Mouse (Mus musculus): ENCODE data around the gene Klhl21.
A peak's percentile ranks its signal among the peaks of the same experiment; 100 is the strongest.
"Not testable (repeated sequence)": the region's sequence is repeated elsewhere in the genome, so short reads cannot be mapped to it uniquely, and the experiment has no call there.

Gene Klhl21

DNA sequence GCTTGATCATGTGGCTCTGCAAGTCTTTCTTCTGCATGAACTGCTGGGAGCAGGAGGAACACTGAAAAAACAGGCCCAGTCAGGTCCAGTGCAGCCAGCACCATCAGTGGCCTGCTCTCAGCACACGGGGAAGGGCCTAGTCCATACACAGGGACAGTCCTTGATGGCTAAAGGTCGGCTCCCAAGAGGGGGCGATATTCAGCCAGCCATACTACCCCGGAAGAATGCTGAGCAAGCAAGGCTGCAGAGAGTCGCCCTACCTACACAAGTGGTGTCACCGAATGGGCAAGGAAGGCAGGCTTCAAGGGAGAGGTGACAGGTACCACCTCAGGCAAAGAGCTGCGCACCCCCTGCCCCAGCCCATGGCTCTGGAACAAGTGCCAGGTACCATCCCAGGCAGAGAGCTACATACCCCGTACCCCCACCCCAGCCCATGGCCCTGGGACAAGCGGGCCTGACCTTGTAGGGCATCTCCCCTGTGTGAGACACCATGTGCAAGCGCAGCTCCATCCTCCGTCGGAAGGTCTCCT is 13.0 kb downstream of the Klhl21 start:
- no peak for DNase-seq (ENCODE audit: low read depth, low spot score)

DNA sequence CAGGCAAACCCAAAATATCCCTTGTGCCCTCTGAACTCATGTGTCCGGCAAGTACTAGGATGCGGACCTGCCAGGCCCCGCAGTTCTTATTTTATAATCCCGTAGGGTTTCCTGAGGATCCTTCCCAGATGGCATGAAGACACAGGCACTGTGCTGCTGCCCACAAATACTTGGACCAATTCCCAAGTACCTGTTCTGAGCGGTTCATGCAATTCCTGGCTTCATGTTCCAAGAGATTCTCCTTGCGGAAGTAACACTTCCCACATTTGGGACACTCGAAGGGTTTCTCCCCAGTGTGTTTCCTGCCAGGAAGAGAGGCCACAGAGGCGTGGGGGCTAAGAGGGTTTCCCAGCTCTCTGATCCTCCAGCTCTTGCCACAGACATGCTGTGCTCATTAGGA is 13.9 kb downstream of the Klhl21 start:
- DNase-seq (ENCODE audit: low read depth, low spot score) = no peak

DNA sequence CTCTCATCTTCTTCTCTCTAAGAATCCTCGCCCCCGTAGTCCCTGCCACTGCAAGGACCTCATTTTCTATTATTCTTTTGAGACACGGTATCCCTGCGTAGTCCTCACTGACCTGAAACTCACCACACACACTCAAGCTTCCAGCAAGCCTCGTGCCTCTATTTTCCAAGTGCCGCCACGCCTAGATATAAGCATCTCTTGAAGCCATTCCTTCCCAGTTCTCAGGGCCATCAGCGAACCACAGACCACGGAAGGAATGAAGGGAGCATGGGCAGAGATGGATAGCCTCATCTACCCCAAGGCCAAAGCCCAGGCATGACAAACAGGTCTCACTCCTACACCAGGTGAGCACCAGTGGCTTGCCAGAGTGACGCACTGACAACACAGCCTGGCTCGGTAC is 15.9 kb downstream of the Klhl21 start:
- no peak for DNase-seq (ENCODE audit: low read depth, low spot score)

DNA sequence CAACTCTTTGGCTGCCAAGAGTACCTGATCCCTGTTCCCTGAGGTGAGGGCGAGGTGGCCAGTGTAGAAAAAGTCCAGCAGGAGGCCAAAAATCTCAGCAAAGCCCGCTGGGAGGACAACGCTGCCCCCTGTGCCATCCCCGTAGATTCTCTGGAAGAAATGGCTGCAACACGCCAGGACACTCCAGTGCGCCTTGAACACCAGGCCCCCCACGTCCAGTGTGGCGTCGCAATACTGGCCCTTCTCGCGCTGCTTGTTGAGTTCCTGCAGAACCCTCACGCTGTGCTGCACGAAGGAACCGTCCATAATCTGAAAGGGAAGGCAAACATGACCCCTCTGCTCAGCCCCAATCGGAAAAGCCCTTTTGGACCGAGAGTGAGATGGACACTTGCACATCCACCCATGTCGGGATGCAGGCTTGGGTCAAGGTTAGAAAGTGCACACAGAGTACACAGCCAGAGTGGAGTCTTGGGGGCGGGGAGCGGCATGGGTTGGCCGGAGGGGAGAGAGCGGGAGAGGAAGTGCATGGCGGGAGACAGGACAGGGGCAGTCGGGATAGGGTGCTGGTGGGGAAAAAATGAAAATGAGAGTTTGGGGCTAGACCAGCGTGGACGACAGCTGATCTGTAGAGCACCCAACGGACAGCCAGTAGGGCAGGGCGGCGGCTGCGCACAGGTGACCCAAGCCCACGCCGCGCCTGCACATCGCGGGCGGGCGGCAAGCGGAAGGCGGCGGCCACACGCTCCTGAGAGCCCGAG is 18.3 kb downstream of the Klhl21 start:
- no peak for DNase-seq (ENCODE audit: low read depth, low spot score)

DNA sequence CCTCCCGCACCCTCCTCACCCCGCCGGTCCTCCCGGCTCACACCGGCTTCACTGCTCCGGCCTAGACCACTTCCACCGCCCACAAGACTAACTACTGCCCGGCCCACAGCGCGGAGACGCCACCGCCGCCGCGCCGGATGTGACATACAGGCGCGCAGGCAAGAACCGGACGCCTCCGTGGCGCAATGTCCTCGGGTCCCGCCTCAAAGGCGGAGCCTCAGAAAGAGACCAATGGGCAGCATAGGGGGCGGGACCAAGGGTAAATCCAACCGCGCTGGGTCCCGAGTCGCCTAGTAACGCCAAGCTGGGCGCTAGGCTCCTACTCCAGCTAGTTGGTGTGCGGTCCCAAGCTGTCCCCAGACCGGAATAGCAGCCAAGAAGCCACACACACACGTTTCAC is 18.9 kb downstream of the Klhl21 start, which contains the start of gene Zbtb48:
TSS of gene Zbtb48 (minus strand) at position 148 of the 400 bp plus-strand sequence.
- DNase-seq (ENCODE audit: low read depth, low spot score) = peak; percentile 96

DNA sequence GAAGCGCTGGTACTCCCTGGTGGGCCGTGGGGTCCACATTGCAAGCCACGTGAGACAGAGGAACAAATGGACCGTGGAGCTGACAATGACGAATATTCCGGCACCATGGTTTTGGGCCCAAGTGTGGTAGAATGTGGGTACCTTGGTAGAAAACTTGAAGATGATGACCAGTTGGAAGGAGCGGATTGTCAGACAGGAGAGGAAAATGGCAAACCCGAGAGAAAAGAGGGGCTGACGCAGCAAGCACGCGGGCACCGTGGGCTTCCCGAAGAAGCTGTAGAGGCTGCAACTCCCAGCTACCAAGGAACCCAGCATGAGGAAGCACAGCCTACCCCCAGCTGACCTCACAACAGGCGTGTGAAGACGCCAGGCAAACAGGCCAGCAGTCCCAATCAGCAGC is 19.9 kb downstream of the Klhl21 start:
- DNase-seq (ENCODE audit: low read depth, low spot score) = no peak

DNA sequence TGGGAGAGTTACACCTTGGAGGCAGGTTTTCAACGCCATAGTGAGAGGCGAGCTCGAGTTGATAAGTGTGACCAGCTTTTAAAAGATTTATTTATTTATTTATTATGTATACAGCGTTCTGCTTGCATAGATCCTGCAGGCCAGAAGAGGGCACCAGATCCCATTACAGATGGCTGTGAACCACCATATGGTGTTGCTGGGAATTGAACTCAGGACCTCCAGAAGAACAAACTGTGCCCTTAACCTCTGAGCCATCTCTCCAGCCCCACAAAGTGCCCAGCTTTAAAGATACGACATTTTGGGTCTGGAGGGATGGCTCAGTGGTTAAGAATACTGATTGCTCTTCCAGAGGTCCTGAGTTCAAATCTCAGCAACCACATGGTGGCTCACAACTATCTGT is 20.5 kb downstream of the Klhl21 start:
- DNase-seq (ENCODE audit: low read depth, low spot score) = peak; percentile 37

DNA sequence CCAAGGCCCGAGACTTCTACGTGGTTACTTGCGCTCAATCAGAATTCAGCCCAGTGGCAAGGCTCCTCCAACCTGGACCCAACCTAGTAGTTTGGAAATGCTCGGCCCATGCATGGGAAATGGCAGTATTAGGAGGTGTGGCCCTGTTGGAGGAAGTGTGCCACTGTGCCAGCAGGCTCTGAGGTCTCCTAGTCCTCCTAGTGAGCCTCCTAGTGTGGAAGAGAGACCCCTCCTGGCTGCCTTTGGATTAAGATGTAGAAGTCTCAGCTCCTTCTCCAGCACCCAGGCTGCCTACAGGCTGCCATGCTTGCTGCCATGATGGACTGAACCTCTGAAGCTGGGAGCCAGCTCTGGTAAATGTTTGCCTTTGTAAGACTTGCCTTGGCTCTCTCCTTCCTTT is 21.4 kb downstream of the Klhl21 start:
- no peak for DNase-seq (ENCODE audit: low read depth, low spot score)

DNA sequence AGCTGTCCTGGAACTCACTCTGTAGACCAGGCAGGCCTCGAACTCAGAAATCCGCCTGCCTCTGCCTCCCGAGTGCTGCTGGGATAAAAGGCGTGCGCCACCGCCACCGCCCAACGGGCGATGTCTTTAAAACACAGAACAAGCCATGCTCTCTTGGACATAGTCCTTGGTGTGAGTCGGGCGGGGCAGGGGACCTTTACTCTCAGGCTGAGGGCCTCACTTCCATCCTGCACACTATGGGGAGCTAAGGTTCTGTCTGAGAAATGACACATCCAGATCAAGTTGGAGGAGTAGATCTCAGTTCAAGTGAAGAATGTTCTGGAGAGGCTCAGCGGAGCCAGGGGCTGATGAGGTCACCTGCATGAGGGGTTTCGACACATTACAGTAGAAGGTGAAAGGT is 24.3 kb downstream of the Klhl21 start:
- no peak for DNase-seq (ENCODE audit: low read depth, low spot score)

DNA sequence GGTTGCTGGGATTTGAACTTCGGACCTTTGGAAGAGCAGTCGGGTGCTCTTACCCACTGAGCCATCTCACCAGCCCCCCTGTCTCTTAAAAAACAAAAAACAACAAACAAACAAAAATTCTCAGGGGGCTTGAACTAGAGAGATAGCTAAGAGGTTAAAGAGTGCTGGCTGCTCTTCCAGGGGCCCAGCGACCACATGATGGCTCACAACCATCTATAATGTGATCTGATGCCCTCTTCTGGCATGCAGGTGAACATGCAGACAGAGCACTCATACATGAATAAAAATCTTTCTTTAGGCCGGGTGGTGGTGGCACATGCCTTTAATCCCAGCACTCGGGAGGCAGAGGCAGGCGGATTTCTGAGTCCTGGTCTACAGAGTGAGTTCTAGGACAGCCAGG is 27.9 kb downstream of the Klhl21 start:
- not testable (repeated sequence) for DNase-seq (ENCODE audit: low read depth, low spot score)

DNA sequence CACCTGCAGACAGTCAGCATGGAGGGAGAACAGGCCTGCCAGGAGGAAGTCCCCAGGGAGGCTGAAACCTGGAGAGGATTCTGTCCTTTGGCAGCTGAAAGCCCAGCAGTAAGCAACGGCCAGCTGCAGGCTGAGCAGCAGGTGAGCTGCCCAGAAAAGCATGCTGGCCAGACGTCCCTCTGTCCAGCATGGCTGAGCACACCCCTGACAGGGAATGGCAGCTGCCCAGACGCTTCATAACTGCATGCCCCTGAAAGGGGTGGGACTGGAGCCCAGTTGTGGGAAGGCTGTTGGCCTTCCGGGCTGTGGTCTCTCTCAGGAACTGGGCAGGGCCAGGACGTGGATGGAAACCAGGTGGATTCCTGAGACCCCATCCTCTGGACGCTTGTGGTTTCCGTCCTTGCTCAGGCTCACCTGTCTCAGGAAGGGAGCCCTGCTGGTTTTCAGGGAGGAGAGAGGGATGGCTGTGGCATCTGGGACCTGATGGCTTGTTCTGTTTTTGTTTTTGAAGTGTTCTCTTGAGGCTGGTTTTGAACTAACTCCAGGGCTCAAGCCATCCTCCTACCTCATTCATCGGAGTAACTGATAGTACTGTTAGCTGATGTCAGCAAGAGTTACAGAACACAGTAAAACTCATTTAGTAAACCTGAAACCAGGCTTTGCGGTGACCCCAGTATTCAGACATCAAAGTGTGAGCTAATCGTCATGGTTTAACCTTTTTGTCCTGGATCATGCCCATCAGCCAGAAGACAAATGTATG is 29.8 kb downstream of the Klhl21 start, which contains the start of gene Tas1r1:
TSS of gene Tas1r1 (minus strand) at position 344 of the 760 bp plus-strand sequence.
- peak; percentile 58 for DNase-seq (ENCODE audit: low read depth, low spot score)

DNA sequence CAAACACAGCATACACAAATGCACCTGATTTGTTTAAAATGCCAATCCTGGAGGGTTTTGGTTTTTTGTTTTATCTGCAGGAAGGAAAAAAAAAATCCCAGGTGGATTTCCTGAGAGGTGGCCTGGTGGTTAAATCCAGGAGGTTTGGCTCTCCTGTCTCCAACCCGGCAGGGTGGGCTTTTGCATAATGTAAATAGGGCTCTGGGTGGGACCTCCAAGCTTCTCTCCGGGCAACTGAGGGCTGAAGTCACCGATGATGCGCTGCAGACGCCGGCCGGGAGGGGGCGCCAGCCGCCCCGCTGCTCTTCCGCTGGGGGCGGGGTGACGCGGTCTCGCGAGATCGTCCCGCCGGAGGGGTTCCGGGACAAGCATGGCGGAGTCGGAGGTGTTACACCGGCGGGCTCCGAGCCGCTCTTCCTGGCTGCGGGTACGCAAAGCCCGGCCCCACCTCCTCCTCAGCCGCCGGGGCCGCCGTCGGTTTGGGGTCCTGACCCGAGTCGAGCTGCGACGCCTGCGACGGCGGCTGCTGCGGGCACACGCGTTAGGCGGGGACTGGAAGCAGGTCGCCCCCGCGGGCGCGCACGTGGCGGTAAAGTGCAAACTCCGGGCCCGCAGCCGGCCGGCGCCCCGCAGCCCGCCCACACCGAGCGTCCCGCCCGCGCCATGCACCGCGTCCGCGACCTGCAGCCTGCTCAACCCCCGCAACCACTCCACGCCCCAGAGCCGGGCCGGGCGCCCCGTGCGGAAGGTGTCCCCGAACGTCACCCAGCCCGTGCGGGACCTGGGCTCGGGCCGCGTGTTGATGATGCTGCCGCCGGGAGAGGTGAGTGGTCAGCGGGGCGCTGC is 30.6 kb downstream of the Klhl21 start, which contains the start of gene Nol9:
TSS of gene Nol9 (plus strand) at position 337 of the 846 bp plus-strand sequence.
- DNase-seq (ENCODE audit: low read depth, low spot score) = peak; percentile 93

DNA sequence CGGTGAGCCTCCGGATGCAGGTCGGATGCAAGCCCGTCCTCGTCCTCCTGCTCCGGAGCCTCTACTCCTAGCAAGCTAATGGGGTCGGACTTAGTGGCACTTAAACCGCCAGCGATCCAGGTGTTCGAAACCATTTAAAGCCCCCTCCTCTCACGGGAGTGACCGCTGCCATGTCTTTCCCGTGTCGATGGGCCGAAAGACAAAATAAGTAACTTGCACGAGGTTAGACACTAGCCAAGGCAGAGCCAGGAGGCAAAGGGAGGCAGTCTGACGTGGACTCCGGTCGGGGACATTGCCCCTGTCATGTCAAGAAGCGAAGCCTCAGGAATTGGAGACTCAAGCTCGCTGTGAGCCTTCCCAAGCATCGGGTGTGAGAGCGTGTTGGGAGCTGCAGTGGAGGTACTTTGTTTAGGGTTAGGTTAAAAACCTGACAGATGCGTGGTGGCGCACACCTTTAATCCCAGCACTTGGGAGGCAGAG is 31.3 kb downstream of the Klhl21 start:
- DNase-seq (ENCODE audit: low read depth, low spot score) = no peak

DNA sequence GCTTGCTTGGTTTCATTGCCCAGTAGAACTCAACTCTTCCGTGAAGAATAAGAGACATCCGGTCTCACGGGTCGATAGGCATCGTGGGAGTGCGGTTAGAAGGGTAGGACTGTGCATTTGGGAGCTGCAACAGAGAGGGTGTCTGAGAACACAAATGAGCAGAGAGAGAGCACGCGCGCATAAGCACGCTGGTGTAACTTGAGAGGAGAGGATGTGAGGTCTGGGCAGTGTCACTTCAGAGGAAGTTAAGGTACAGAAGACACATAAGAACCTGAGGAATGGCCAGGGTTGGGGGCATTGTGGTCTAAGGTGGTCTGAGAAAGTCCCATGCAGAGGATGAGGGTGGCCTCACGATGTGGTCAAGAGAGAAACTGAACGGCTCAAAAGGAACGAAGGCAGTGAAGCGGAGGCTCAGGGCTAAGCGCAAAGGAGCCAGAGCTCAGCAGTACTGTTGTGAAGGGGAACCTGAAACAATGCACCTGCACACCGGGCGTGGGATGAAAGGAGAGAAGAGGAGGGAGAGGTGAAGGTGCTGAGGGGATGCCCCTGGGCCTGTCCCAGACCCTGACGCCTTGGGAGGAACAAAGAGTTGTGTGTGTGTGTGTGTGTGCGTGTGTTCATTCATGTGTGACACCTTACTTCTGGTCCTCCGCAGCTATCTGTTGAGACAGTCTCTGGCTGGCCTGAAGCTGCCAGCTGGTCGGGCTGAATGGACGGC is 33.5 kb downstream of the Klhl21 start:
- no peak for DNase-seq (ENCODE audit: low read depth, low spot score)

DNA sequence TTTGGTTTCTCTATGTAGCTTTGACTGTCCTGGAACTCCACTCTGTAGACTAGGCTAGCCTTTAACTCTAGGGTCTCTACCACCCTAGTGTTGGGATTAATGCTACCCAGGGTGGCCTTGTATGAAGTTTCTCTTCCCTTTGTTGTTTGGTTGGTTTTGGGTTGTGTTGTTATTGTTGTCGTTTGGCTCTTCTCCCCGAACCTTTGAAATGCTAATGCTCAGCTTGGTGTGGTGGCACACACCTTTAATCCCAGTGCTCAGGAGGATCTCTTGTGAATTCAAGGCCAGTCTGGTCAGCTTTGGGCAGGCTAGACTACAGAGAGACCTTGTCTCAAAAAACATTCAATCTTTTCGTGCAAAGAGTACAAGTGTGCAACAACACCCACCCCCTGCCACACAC is 34.6 kb downstream of the Klhl21 start:
- no peak for DNase-seq (ENCODE audit: low read depth, low spot score)

DNA sequence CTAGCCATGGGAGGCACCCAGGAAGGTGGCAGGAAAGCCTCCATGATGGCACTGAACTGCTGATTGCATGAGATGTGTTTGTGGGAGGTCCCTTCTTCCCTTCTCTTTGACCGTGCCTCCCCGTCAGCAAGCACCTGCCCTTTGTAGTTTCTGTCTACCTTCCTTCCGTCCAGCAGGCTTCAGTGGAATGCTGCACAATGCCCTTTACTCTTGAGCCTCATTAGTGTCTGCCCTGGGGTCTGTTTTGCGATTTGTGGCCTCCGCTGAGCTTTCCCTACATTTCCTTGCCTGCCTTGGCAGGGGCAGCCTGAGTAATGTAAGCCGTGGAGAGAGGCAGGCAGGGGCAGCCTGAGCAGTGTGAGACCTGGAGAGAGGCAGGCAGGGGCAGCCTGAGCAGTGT is 36.0 kb downstream of the Klhl21 start:
- DNase-seq (ENCODE audit: low read depth, low spot score) = no peak

DNA sequence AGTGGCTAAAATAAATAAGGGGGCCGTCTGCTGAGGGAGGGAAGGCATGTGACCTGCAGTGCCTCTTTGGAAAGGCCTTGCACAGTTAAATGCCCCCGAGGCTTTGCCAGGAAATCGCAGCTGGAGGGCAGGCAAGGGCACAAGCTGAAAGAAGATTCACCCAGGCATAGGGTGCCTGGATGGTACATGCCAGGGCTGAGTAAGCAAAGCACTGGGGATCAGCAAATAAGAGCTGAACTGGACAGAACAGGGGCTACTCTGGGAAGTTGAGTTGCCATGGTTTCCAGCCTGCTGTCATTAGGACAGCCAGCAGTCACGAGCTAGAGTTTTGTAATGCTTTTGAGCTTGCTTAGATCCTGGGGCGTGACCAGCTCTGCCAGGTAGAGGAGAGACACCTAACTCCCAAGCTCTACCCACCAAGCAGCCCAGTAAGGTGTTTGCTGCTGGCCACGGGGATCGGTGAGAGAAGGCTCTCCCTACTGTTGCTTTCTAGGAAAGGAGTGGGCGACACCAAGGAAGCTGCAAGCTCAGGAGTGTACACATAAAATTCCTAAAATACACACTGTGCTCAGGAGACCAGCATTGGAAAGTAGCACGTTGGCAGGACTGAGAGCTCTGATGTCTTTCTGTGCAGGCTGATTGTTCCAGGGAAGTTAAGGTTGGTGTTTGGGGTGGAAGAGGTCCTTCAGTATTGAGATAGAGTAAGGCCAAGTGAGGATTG is 53.9 kb downstream of the Klhl21 start:
- DNase-seq (ENCODE audit: low read depth, low spot score) = no peak

DNA sequence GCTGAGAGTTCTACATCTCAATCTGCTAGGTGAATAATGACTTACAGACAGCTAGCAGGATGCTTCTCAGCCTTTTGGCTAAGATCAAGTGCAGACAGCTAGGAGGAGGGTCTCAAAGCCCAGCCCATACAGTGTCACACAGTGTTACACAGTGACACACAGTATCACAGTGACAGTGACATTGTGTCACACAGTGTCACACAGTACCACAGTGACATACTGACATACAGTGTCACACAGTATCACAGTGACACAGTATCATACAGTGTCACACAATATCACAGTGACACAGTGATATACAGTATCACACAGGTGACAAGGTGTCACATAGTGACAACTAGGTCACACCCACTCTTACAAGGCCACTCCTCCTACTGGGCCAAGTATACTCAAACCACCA is 58.7 kb downstream of the Klhl21 start:
- DNase-seq (ENCODE audit: low read depth, low spot score) = no peak

Measured in CD4-positive helper T cell, adult 2 months (primary cell).